Mouse (Mus musculus) hindbrain, embryonic 14.5 days (tissue): ENCODE results near the gene Gm18336. TPM values are rescaled to one million over a fixed set of nuclear protein-coding genes. Genes with fewer than 3 reads are reported as not detected.
A peak's percentile ranks its signal among the peaks of the same experiment; 100 is the strongest.

ENCODE experiments used
- ATAC-seq: fragments of 200-750 bp; cut with Nextera tagmentation; 2 replicates; pipeline ENCODE4 v1.8.0; 2017; ENCODE audit warnings: moderate number of reproducible peaks, mild to moderate bottlenecking, moderate TSS enrichment, moderate library complexity; ENCODE audit not compliant: low FRiP score
- DNase-seq: peaks from one replicate; pipeline ENCODE4 v3.0.0-alpha.2; 2015; ENCODE audit warnings: low spot score
- H3K27ac ChIP-seq: fragments of 300-500 bp; sonication (generic); 2 replicates; pipeline ENCODE4 v1.5.1; 2014; ENCODE audit warnings: mild to moderate bottlenecking, moderate library complexity
- H3K27me3 ChIP-seq: fragments of 300-500 bp; sonication (generic); 2 replicates; pipeline ENCODE4 v1.6.1; 2014; ENCODE audit warnings: mild to moderate bottlenecking, low read length, mixed read lengths; ENCODE audit not compliant: control insufficient read depth, insufficient read depth
- H3K36me3 ChIP-seq: fragments of 300-500 bp; sonication (generic); replicated peaks from 2 replicates; pipeline ENCODE4 v1.6.1; 2014; ENCODE audit not compliant: control insufficient read depth, insufficient read depth
- H3K4me1 ChIP-seq: fragments of 300-500 bp; sonication (generic); replicated peaks from 2 replicates; pipeline ENCODE4 v1.6.1; 2014; ENCODE audit warnings: antibody characterized with exemption, low read length, mixed read lengths; ENCODE audit not compliant: control insufficient read depth, insufficient read depth
- H3K4me2 ChIP-seq: fragments of 300-500 bp; sonication (generic); replicated peaks from 2 replicates; pipeline ENCODE4 v1.6.1; 2014; ENCODE audit warnings: mild to moderate bottlenecking, moderate library complexity
- H3K4me3 ChIP-seq: fragments of 300-500 bp; sonication (generic); replicated peaks from 2 replicates; pipeline ENCODE4 v1.5.1; 2014; ENCODE audit warnings: mild to moderate bottlenecking, low read length
- H3K9ac ChIP-seq: fragments of 300-500 bp; sonication (generic); 2 replicates; pipeline ENCODE4 v1.6.1; 2014
- H3K9me3 ChIP-seq: fragments of 300-500 bp; sonication (generic); 2 replicates; pipeline ENCODE4 v1.6.1; 2016; ENCODE audit warnings: low read length; ENCODE audit not compliant: control insufficient read depth
- WGBS: fragments of 180-500 bp; shearing (Covaris S2); extraction: QIAGEN DNeasy Blood & Tissue Kit; methylation state at CpG from one replicate; pipeline ENCODE4 v1.1.7; 2014; 5-methylcytosine and 5-hydroxymethylcytosine counted together
- polyA plus RNA-seq: library from polyadenylated mRNA; unstranded; fragments of >200 nt; fragmentation: Nextera tagmentation; extraction: Ambion mirVana; gene quantifications from 2 replicates; pipeline ENCODE4 v1.2.1, GENCODE M21; 2014

The Gm18336 gene
- polyA plus RNA-seq, 1 experiment from 2014 or later: not detected

DNA sequence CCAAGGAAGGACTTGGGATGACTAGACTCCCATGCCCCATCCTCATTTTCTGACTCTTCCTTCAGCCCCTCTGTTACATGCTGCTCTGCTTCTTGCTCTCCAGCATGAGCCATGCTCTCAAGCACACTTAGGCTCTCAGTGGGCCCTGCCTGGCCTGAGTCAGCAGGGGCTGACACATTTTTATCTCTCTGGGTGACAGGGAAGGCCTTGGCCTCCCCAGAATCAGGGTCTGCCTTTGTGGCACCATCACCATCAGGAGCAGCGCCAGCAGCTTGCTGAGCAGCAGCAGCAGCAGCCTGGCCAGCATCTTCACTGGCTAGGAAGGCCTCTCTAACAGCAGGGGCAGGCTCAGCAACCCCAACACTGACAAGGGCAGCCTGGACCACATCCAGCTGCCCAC, 2.1 kb downstream of the Gm18336 start:
- no peak for ATAC-seq
- WGBS: 67% methylated on average over 1 of the region's 1 CpGs
- H3K27me3 ChIP-seq: no peaks in the 10 kb centered on the region
- no peak overlapping the region for H3K4me2 ChIP-seq
- H3K36me3 ChIP-seq: no peaks in the 10 kb centered on the region
- H3K9ac ChIP-seq: no peak overlapping the region
- no peak for DNase-seq
- no peak overlapping the region for H3K27ac ChIP-seq
- H3K4me3 ChIP-seq: no peak overlapping the region
- H3K9me3 ChIP-seq: no peaks in the 10 kb centered on the region
- no peaks in the 10 kb centered on the region for H3K4me1 ChIP-seq

DNA sequence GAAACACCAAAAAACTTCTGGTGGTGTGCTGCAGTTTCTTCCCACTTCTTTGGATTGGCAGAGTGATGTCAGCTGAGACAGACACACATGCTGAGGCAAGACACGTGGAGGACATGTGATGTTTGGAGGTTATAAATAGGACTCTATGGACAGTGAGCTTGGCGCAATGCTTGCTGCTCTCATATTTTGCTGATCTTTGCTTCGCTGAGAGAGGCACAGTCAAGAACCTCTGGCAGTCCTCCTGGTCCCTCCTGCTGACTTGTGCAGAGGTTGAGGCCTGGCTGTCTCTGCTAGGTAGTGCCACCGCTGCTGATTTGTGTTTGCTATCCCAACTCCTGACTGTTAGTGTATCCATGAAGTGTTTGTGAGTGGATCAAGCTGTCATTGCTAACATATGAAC, 7.1 kb downstream of the Gm18336 start:
- Histone ChIP-seq H3K27ac (no peak overlapping the region), H3K27me3 (no peaks in the 10 kb centered on the region), H3K4me3 (no peak overlapping the region), H3K9me3 (no peaks in the 10 kb centered on the region), H3K4me2 (no peak overlapping the region), H3K36me3 (no peaks in the 10 kb centered on the region), H3K4me1 (no peaks in the 10 kb centered on the region), H3K9ac (no peak overlapping the region)
- no peak for DNase-seq
- ATAC-seq: no peak
- WGBS: 86% methylated on average over 4 of the region's 4 CpGs

DNA sequence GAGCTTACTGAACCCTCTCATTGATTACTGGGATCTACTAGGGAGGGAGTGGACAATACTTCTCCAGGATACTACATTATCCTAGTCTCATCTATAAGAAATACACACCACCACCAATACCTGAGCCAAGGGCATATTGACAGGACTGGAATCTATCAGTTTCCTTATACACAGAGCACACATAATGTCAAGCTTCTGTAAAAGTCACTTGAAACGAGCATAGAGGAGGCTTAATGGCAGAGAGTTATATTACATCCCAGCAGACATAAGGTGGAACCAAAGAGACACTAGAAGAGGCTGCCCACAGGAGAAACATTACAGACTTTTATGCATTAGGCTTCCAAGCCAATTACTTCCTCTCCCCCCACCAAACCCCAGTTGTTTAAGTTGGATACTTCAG, 13.6 kb downstream of the Gm18336 start:
- peaks cover 4% of the 10 kb centered on the region; the same call in 1 of the 2 replicates for H3K4me1 ChIP-seq
- ATAC-seq (no peak), DNase-seq (no peak)
- no peak overlapping the region for H3K4me3 ChIP-seq
- no peaks in the 10 kb centered on the region for H3K27me3 ChIP-seq
- no peak overlapping the region for H3K9ac ChIP-seq
- no peak overlapping the region for H3K4me2 ChIP-seq
- H3K9me3 ChIP-seq: no peaks in the 10 kb centered on the region
- H3K27ac ChIP-seq: peak overlapping the region; percentile 70
- H3K36me3 ChIP-seq: no peaks in the 10 kb centered on the region
- 30% methylated on average over 1 of the region's 1 CpGs for WGBS

DNA sequence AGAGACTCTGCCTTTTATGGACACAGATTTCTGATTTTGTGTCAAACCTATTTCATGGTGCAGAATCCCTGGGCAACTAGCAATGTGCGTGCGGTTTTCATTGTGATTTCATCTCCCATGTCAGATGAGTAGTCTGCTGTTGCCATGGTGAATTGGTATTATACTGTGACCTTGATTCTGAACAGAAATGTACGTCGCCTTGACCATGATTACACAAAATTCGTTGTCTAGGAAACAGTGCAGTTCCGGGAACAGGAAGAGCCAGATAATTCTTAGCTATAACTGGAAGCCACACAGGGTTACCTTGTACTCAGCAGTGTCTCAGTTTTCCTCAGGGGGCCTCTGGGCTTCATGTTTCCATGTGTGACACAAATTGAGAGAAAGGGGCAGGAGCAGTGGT, 14.1 kb downstream of the Gm18336 start:
- no peaks in the 10 kb centered on the region for H3K27me3 ChIP-seq
- DNase-seq: peak; percentile 24
- no peaks in the 10 kb centered on the region for H3K36me3 ChIP-seq
- peak overlapping the region; percentile 70 for H3K27ac ChIP-seq
- no peak overlapping the region for H3K4me3 ChIP-seq
- ATAC-seq: peak; percentile 68
- H3K4me1 ChIP-seq: peaks cover 4% of the 10 kb centered on the region; the same call in 1 of the 2 replicates
- H3K4me2 ChIP-seq: no peak overlapping the region
- H3K9ac ChIP-seq: no peak overlapping the region
- 49% methylated on average over 6 of the region's 6 CpGs for WGBS
- no peaks in the 10 kb centered on the region for H3K9me3 ChIP-seq

DNA sequence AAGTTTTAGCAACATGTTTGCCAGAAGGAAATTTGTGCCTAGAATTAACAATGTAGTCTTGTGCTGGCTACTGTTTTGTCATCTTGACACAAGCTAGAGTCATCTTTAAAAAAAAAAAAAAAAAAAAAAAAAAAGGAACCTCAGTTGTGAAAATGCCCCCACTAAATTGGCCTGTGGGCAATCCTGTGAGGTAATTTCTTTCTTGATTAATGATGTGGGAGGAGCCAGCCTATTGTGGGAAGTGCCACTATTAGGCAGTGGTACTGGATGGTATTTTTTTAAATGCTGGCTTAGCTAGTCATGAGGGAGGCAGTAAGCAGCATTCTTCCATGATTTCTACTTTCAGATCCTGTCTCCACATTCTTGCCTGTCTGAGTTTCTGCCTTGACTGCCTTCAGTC, 35.2 kb downstream of the Gm18336 start:
- H3K36me3 ChIP-seq: no peaks in the 10 kb centered on the region; the same call in 1 of the 2 replicates
- DNase-seq (no peak), ATAC-seq (no peak)
- no peaks in the 10 kb centered on the region for H3K4me1 ChIP-seq
- H3K4me2 ChIP-seq: no peak overlapping the region
- no peak overlapping the region for H3K9ac ChIP-seq
- no peak overlapping the region for H3K4me3 ChIP-seq
- no peaks in the 10 kb centered on the region for H3K27me3 ChIP-seq
- no peaks in the 10 kb centered on the region for H3K9me3 ChIP-seq
- H3K27ac ChIP-seq: no peak overlapping the region

DNA sequence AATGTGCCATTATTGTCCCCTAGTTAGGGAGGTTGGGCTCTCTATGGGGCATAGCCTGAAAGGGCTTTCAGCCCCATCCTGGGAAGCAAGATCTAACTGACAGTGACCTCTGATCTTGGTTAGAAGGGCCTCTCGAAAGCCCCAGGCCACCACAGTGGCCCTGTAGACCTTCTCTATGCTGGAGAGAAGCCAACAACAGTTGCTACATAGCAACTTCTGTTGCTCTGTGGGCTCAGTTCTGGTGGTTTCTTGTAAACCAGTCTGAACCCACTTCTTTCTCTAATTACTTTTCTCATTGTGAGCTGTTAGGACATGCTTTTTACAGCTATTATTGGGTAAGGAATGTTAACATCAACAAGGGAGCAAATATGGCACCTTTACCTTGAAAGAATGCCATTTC, 41.8 kb downstream of the Gm18336 start:
- H3K36me3 ChIP-seq: peaks cover 42% of the 10 kb centered on the region
- H3K27ac ChIP-seq: no peak overlapping the region
- no peak overlapping the region for H3K4me2 ChIP-seq
- no peak overlapping the region for H3K4me3 ChIP-seq
- WGBS: 72% methylated on average over 1 of the region's 1 CpGs
- H3K27me3 ChIP-seq: no peaks in the 10 kb centered on the region
- H3K4me1 ChIP-seq: no peaks in the 10 kb centered on the region
- no peak overlapping the region for H3K9ac ChIP-seq
- peaks cover 14% of the 10 kb centered on the region; the same call in 1 of the 2 replicates for H3K9me3 ChIP-seq
- DNase-seq (no peak), ATAC-seq (no peak)

DNA sequence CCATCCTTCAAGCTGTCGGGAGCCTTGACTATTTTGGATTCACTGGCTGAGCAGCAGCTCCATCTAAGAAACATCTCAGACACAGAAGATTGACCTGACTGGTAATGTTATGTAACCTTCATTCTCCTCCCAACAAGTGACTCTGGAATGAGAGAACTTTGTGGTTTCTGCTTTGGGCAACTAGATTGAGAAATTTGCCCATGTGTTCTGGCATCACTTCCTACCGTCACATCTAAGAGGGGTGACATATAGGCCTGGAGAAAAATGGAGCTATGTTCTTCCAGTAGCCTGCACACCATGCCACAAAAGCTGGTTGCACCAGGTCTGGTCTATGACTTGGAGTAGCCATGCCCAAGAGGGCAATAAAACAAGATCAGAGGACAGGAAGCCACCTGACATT, 42.4 kb downstream of the Gm18336 start:
- DNase-seq (no peak), ATAC-seq (no peak)
- no peak overlapping the region for H3K4me3 ChIP-seq
- H3K36me3 ChIP-seq: peaks cover 42% of the 10 kb centered on the region
- H3K4me1 ChIP-seq: no peaks in the 10 kb centered on the region
- H3K4me2 ChIP-seq: no peak overlapping the region
- H3K27me3 ChIP-seq: no peaks in the 10 kb centered on the region
- H3K27ac ChIP-seq: no peak overlapping the region
- WGBS: 95% methylated on average over 2 of the region's 2 CpGs
- H3K9ac ChIP-seq: no peak overlapping the region
- peaks cover 14% of the 10 kb centered on the region; the same call in 1 of the 2 replicates for H3K9me3 ChIP-seq

Other genes starting within 250 kb of the Gm18336 start
- not detected in 2 replicates for gene Xlr5b, start 249.9 kb downstream of the Gm18336 start, polyA plus RNA-seq
- gene DXBay18, start 249.3 kb downstream of the Gm18336 start, polyA plus RNA-seq: 0.59 TPM in 1 of 2 replicates, not detected in the other
- gene Spin2d, start 221.7 kb downstream of the Gm18336 start, polyA plus RNA-seq: not detected in 2 replicates
- 21.1 and 42.4 TPM in 2 replicates for gene Xlr3b, start 206.5 kb downstream of the Gm18336 start, polyA plus RNA-seq
- gene Xlr4b, start 184.4 kb downstream of the Gm18336 start, polyA plus RNA-seq: 0.38 and 0.63 TPM in 2 replicates
- gene F8a, start 170.4 kb downstream of the Gm18336 start, polyA plus RNA-seq: 30.2 and 31.4 TPM in 2 replicates
- gene Xlr4c, start 155.6 kb downstream of the Gm18336 start, polyA plus RNA-seq: 0.16 and 0.30 TPM in 2 replicates
- 0.23 and 0.46 TPM in 2 replicates for gene Xlr3c, start 133.3 kb downstream of the Gm18336 start, polyA plus RNA-seq
- gene Xlr5a, start 105.8 kb downstream of the Gm18336 start, polyA plus RNA-seq: not detected in 2 replicates
- gene Xlr5c, start 105.8 kb downstream of the Gm18336 start, polyA plus RNA-seq: not detected in 2 replicates
- gene Gm45015, start 61.9 kb downstream of the Gm18336 start, polyA plus RNA-seq: not detected in 2 replicates
- gene Zfp275, start 56.1 kb downstream of the Gm18336 start, polyA plus RNA-seq: 12.1 and 13.6 TPM in 2 replicates
- gene Zfp92, start 12.4 kb upstream of the Gm18336 start, polyA plus RNA-seq: 1.1 and 1.5 TPM in 2 replicates
- gene Trex2, start 36.6 kb upstream of the Gm18336 start, polyA plus RNA-seq: not detected in 2 replicates
- gene Haus7, start 60.3 kb upstream of the Gm18336 start, polyA plus RNA-seq: 59.8 and 66.9 TPM in 2 replicates
- 35.0 and 40.7 TPM in 2 replicates for gene Bgn, start 84.9 kb upstream of the Gm18336 start, polyA plus RNA-seq
- 8.4 and 9.5 TPM in 2 replicates for gene Atp2b3, start 104.3 kb upstream of the Gm18336 start, polyA plus RNA-seq
- 0.25 and 0.39 TPM in 2 replicates for gene Dusp9, start 240.7 kb upstream of the Gm18336 start, polyA plus RNA-seq